Mouse (Mus musculus) limb, embryonic 14.5 days (tissue): ENCODE data around the gene Nipal4. TPM values are rescaled to one million over a fixed set of nuclear protein-coding genes. Genes with fewer than 3 reads are reported as not detected.

Experiments
- ATAC-seq: fragments of 200-750 bp; cut with Nextera tagmentation; 2 replicates; pipeline ENCODE4 v1.8.0; 2017; ENCODE audit warnings: low read depth, moderate number of reproducible peaks, moderate TSS enrichment; ENCODE audit not compliant: low FRiP score
- DNase-seq: peaks from one replicate; pipeline ENCODE4 v3.0.0-alpha.2; 2015; ENCODE audit warnings: low spot score
- H3K27ac ChIP-seq: fragments of 300-500 bp; sonication (generic); replicated peaks from 2 replicates; pipeline ENCODE4 v1.5.1; 2014; ENCODE audit warnings: low read depth, mild to moderate bottlenecking, low read length, moderate library complexity, mixed read lengths
- H3K27me3 ChIP-seq: fragments of 300-500 bp; sonication (generic); 2 replicates; pipeline ENCODE4 v1.6.1; 2014; ENCODE audit warnings: low read length, mixed read lengths; ENCODE audit not compliant: control insufficient read depth, insufficient read depth
- H3K36me3 ChIP-seq: fragments of 300-500 bp; sonication (generic); 2 replicates; pipeline ENCODE4 v1.6.1; 2014; ENCODE audit warnings: mild to moderate bottlenecking, low read length, moderate library complexity, mixed read lengths; ENCODE audit not compliant: control insufficient read depth, insufficient read depth
- H3K4me1 ChIP-seq: fragments of 300-500 bp; sonication (generic); 2 replicates; pipeline ENCODE4 v1.6.1; 2014; ENCODE audit warnings: antibody characterized with exemption, low read length, mixed read lengths; ENCODE audit not compliant: control insufficient read depth, insufficient read depth
- H3K4me2 ChIP-seq: fragments of 300-500 bp; sonication (generic); replicated peaks from 2 replicates; pipeline ENCODE4 v1.6.1; 2014; ENCODE audit warnings: low read depth, mild to moderate bottlenecking, low read length, moderate library complexity; ENCODE audit not compliant: severe bottlenecking
- H3K4me3 ChIP-seq: fragments of 300-500 bp; sonication (generic); replicated peaks from 2 replicates; pipeline ENCODE4 v1.5.1; 2014; ENCODE audit warnings: low read length
- H3K9ac ChIP-seq: fragments of 300-500 bp; sonication (generic); 2 replicates; pipeline ENCODE4 v1.6.1; 2014; ENCODE audit warnings: mild to moderate bottlenecking, low read depth, low read length, moderate library complexity; ENCODE audit not compliant: severe bottlenecking
- H3K9me3 ChIP-seq: fragments of 300-500 bp; sonication (generic); 2 replicates; pipeline ENCODE4 v1.6.1; 2016; ENCODE audit warnings: low read length; ENCODE audit not compliant: control insufficient read depth
- POLR2A ChIP-seq: fragments of 200-500 bp; IDR thresholded peaks from 2 replicates; pipeline ENCODE4 v1.8.0; 2012; ENCODE audit warnings: inconsistent platforms, mild to moderate bottlenecking, moderate library complexity, borderline replicate concordance; ENCODE audit not compliant: insufficient read depth, insufficient read length; ENCODE audit errors: extremely low read depth
- WGBS: fragments of 180-500 bp; shearing (Covaris S2); extraction: QIAGEN DNeasy Blood & Tissue Kit; methylation state at CpG from one replicate; pipeline ENCODE4 v1.1.7; 2014; 5-methylcytosine and 5-hydroxymethylcytosine counted together
- polyA plus RNA-seq, 2 experiments: library from polyadenylated mRNA; depleted of rRNA in 1 of 2; stranded (reverse) in 1 of 2; unstranded in 1 of 2; fragments of >200 nt; fragmentation: Nextera tagmentation in 1 of 2; extraction: Ambion mirVana in 1 of 2; gene quantifications; 2 replicates each; pipeline versions ENCODE4 v1.2.1 to v1.2.3; 2012 to 2014

The Nipal4 gene
- polyA plus RNA-seq, 2 experiments, result 3.2 to 4.3 TPM

- 72% methylated on average over 10 of the region's 10 CpGs for WGBS
- H3K4me1 ChIP-seq, result no peaks in the 10 kb centered on the region
- DNase-seq (no peak), ATAC-seq (no peak)
- H3K4me3 ChIP-seq, result no peak overlapping the region
- H3K27me3 ChIP-seq, result no peaks in the 10 kb centered on the region
- no peaks in the 10 kb centered on the region for H3K36me3 ChIP-seq
- no peak overlapping the region for H3K27ac ChIP-seq
- H3K9me3 ChIP-seq, result no peaks in the 10 kb centered on the region
- no peak overlapping the region for H3K9ac ChIP-seq
- no peak overlapping the region for H3K4me2 ChIP-seq
- no peak for TF ChIP-seq POLR2A
Measured at GRCm38 (mm10) chr11:46177246-46178043, 11.1 kb upstream of the Nipal4 start.

GRCm38 (mm10) chr11:46176155-46176554, 9.8 kb upstream of the Nipal4 start:
- H3K9me3 ChIP-seq, result no peaks in the 10 kb centered on the region
- no peak for ATAC-seq
- H3K27ac ChIP-seq, result no peak overlapping the region
- DNase-seq, result no peak
- no peaks in the 10 kb centered on the region for H3K36me3 ChIP-seq
- no peaks in the 10 kb centered on the region for H3K4me1 ChIP-seq
- H3K9ac ChIP-seq, result no peak overlapping the region
- no peak overlapping the region for H3K4me3 ChIP-seq
- TF ChIP-seq POLR2A, result no peak
- H3K4me2 ChIP-seq, result no peak overlapping the region
- WGBS, result 82% methylated on average over 6 of the region's 6 CpGs
- no peaks in the 10 kb centered on the region for H3K27me3 ChIP-seq

GRCm38 (mm10) chr11:46172128-46172527, 5.8 kb upstream of the Nipal4 start:
- ATAC-seq, result no peak

GRCm38 (mm10) chr11:46169908-46170307, 3.6 kb upstream of the Nipal4 start:
- H3K9ac ChIP-seq, result no peak overlapping the region
- H3K27ac ChIP-seq, result no peak overlapping the region
- ATAC-seq, result no peak
- peaks cover 13% of the 10 kb centered on the region; the same call in 1 of the 2 replicates for H3K27me3 ChIP-seq
- no peak overlapping the region for H3K4me3 ChIP-seq
- H3K9me3 ChIP-seq, result no peaks in the 10 kb centered on the region
- no peak for TF ChIP-seq POLR2A
- no peaks in the 10 kb centered on the region for H3K36me3 ChIP-seq
- WGBS, result 30% methylated on average over 3 of the region's 3 CpGs
- no peak overlapping the region for H3K4me2 ChIP-seq
- H3K4me1 ChIP-seq, result peaks cover 10% of the 10 kb centered on the region; the same call in 1 of the 2 replicates
- no peak for DNase-seq

More at GRCm38 (mm10) chr11:46172128-46172527, 5.8 kb upstream of the Nipal4 start:
- no peak for DNase-seq
- H3K27ac ChIP-seq, result no peak overlapping the region
- no peak overlapping the region for H3K4me2 ChIP-seq
- no peak overlapping the region for H3K9ac ChIP-seq
- no peaks in the 10 kb centered on the region for H3K36me3 ChIP-seq
- H3K4me3 ChIP-seq, result no peak overlapping the region
- no peaks in the 10 kb centered on the region for H3K27me3 ChIP-seq
- 0 out of 2 replicates have a peak, but pooled peaks cover 6% of the 10 kb centered on the region for H3K4me1 ChIP-seq
- H3K9me3 ChIP-seq, result no peaks in the 10 kb centered on the region
- WGBS, result 86% methylated on average over 9 of the region's 9 CpGs
- TF ChIP-seq POLR2A, result no peak

- Histone ChIP-seq H3K9ac (no peak overlapping the region), H3K27me3 (peaks cover 13% of the 10 kb centered on the region; the same call in 1 of the 2 replicates), H3K9me3 (no peaks in the 10 kb centered on the region), H3K4me1 (peaks cover 10% of the 10 kb centered on the region; the same call in 1 of the 2 replicates), H3K36me3 (no peaks in the 10 kb centered on the region), H3K4me2 (no peak overlapping the region), H3K4me3 (no peak overlapping the region), H3K27ac (no peak overlapping the region)
- DNase-seq (no peak), ATAC-seq (no peak)
- WGBS, result 86% methylated on average over 7 of the region's 7 CpGs
- TF ChIP-seq POLR2A, result no peak
Measured at GRCm38 (mm10) chr11:46168506-46168905, 2.2 kb upstream of the Nipal4 start.
